Mouse (Mus musculus): ENCODE measurements around the gene E130218I03Rik. TPM values are rescaled to one million over a fixed set of nuclear protein-coding genes. Genes with fewer than 3 reads are reported as not detected.
"Not testable (repeated sequence)": the region's sequence is repeated elsewhere in the genome, so short reads cannot be mapped to it uniquely, and the experiment has no call there.

Gene E130218I03Rik
- polyA plus RNA-seq, 1 experiment from 2014 or later, result 0.24 TPM

DNA sequence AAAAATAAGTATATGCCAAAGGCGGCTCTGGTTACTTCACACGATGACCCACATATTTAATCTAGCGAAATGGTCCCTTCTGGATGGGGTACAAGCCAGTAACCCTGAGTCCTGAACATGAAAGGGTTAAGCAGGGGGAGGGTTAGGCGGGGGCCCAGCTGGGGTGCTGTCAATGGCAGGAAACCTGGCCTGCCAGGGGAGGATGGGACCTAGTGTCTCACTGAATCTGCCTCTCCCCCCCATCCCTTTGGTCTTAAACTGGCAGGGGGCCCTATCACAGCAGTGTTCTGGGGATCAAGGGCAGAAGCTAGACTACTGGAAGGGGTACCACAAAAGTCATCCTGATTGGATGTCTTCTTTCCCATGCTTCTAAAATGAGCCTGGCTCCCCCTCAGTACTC is 12.4 kb downstream of the E130218I03Rik start:
- no peaks in the 10 kb centered on the region for H3K9me3 ChIP-seq (replicated peaks; ENCODE audit: control insufficient read depth, low read length, poor library complexity, severe bottlenecking)
- H3K27me3 ChIP-seq (ENCODE audit: control insufficient read depth, insufficient read depth, low read depth, low read length), result peaks cover 35% of the 10 kb centered on the region
- H3K4me1 ChIP-seq (ENCODE audit: control insufficient read depth, insufficient read depth, low read length), result peaks cover 12% of the 10 kb centered on the region; the same call in 1 of the 2 replicates
- H3K27ac ChIP-seq (ENCODE audit: low read length), result no peak overlapping the region; the same call in 1 of the 2 replicates
- H3K9ac ChIP-seq (ENCODE audit: low read depth, low read length), result no peak overlapping the region
- H3K4me2 ChIP-seq (ENCODE audit: low read length), result no peak overlapping the region
- 28% methylated on average over 4 of the region's 4 CpGs for WGBS
- ATAC-seq, result no peak
- H3K4me3 ChIP-seq (ENCODE audit: low read depth, low read length), result no peak overlapping the region
- no peaks in the 10 kb centered on the region for H3K36me3 ChIP-seq (ENCODE audit: control insufficient read depth, insufficient read depth, low read length)

DNA sequence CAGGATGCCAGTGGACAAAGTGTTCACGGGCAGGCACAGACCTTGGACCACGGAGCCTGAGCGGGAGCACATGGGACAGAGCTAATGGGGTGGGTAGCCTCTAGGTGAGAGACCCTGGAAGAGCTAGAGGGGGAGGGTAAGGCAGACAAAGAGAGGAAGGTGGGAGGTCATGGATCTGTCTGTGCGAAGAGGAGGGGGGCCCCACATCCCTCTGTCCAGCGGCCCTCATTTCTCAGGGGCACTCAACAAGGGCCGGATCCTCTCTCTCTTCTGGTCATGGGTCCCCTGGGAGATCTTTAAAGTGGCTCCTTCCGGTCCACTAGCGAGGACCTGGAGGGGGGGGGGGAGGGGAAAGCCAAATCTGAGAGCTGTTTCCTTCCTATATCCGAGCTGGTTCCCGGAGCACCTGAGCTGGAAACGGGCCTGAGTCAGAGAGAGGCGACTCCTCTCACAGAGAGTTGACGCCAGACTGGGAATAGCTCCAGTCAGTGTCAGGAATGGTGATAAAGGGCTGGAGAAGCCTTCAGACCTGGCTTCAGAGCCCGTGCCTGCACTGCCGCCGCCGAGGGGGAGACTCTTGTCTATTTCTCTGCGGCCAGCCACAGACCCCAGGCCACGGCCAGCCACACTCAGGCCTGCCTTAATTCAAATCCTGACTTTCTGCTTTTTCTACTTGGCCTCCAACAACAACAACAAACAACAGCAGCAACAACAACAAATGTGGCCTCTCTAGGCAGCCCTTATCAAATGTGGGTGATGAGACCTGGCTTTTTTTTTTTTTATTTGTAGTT is 13.1 kb downstream of the E130218I03Rik start:
- Histone ChIP-seq H3K9ac (ENCODE audit: low read depth, low read length) (no peak overlapping the region), H3K36me3 (ENCODE audit: control insufficient read depth, insufficient read depth, low read length) (no peaks in the 10 kb centered on the region), H3K27me3 (ENCODE audit: control insufficient read depth, insufficient read depth, low read depth, low read length) (peaks cover 35% of the 10 kb centered on the region), H3K9me3 (replicated peaks; ENCODE audit: control insufficient read depth, low read length, poor library complexity, severe bottlenecking) (no peaks in the 10 kb centered on the region), H3K4me1 (ENCODE audit: control insufficient read depth, insufficient read depth, low read length) (peaks cover 8% of the 10 kb centered on the region; the same call in 1 of the 2 replicates), H3K4me3 (ENCODE audit: low read depth, low read length) (no peak overlapping the region), H3K4me2 (ENCODE audit: low read length) (no peak overlapping the region), H3K27ac (ENCODE audit: low read length) (no peak overlapping the region; the same call in 1 of the 2 replicates)
- ATAC-seq, result no peak
- 10% methylated on average over 19 of the region's 19 CpGs for WGBS

DNA sequence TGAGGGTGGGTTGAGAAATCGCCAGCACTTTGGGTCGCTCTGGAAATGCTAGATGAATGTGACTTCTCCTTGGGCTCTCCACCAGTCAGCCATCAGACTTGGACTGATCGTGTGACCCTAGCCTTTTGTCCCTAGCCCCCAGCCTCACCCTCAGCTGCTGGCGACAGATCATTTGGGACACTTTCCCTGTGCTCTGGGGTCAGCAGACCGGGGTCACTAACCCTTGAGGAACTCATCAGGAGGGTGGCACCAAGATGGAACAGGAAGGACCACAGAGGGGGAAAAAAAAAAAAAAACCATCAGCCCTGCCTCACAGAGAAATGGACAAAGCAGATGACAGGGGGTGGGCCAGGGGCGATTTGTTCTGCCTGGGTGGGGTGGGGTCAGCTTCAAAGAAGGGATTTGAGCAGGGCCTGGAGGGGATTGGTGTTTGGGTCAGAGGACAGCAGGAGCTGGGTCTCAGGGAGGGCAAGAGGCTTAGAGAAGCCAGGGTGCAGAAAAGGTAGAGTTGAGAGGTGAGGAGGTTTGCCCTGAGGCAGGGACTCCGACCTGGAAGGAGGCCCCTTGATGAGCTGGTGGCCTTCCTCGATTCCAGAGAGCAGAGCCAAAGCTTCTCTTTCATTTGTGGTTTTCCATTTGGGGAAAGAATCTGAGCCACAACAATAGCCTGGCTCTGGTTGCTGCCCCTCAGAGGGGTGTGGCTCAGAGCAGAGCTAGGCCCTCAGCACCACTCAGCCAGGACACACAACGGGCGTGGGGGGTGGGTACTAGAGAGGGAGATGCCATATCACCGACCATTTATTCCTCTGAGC is 13.9 kb downstream of the E130218I03Rik start:
- ATAC-seq, result no peak

DNA sequence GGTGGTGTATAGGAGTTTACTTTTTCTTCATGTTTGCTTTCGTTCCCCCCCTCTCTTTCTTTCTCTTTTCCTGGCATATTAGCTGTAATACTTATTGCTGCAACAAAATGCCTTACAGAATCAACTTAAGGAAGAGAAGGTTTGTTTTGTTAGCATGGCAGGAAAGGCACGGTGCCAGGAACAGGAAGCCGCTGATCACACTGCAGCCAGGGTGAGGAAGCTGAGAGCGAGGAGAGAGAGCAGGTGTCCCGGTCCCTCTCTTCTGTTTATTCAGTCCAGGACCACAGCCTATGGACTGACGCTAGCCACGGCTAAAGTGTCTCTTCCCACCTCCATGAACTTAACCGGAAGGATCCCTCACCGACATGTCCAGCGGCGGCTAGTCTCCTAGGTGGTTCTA is 14.9 kb downstream of the E130218I03Rik start:
- Histone ChIP-seq H3K27me3 (ENCODE audit: control insufficient read depth, insufficient read depth, low read depth, low read length) (peaks cover 24% of the 10 kb centered on the region), H3K4me3 (ENCODE audit: low read depth, low read length) (no peak overlapping the region), H3K27ac (ENCODE audit: low read length) (no peak overlapping the region), H3K9me3 (replicated peaks; ENCODE audit: control insufficient read depth, low read length, poor library complexity, severe bottlenecking) (no peaks in the 10 kb centered on the region), H3K36me3 (ENCODE audit: control insufficient read depth, insufficient read depth, low read length) (no peaks in the 10 kb centered on the region), H3K9ac (ENCODE audit: low read depth, low read length) (no peak overlapping the region), H3K4me2 (ENCODE audit: low read length) (no peak overlapping the region), H3K4me1 (ENCODE audit: control insufficient read depth, insufficient read depth, low read length) (peaks cover 5% of the 10 kb centered on the region; the same call in 1 of the 2 replicates)
- no peak for ATAC-seq
- WGBS, result 61% methylated on average over 11 of the region's 11 CpGs

More for the DNA sequence above, 13.9 kb downstream of the E130218I03Rik start:
- no peak overlapping the region for H3K4me2 ChIP-seq (ENCODE audit: low read length)
- no peak overlapping the region for H3K4me3 ChIP-seq (ENCODE audit: low read depth, low read length)
- no peak overlapping the region for H3K9ac ChIP-seq (ENCODE audit: low read depth, low read length)
- no peak overlapping the region for H3K27ac ChIP-seq (ENCODE audit: low read length)
- WGBS, result 11% methylated on average over 11 of the region's 11 CpGs
- H3K9me3 ChIP-seq (replicated peaks; ENCODE audit: control insufficient read depth, low read length, poor library complexity, severe bottlenecking), result no peaks in the 10 kb centered on the region
- H3K4me1 ChIP-seq (ENCODE audit: control insufficient read depth, insufficient read depth, low read length), result peaks cover 5% of the 10 kb centered on the region; the same call in 1 of the 2 replicates
- peaks cover 33% of the 10 kb centered on the region for H3K27me3 ChIP-seq (ENCODE audit: control insufficient read depth, insufficient read depth, low read depth, low read length)
- H3K36me3 ChIP-seq (ENCODE audit: control insufficient read depth, insufficient read depth, low read length), result no peaks in the 10 kb centered on the region

DNA sequence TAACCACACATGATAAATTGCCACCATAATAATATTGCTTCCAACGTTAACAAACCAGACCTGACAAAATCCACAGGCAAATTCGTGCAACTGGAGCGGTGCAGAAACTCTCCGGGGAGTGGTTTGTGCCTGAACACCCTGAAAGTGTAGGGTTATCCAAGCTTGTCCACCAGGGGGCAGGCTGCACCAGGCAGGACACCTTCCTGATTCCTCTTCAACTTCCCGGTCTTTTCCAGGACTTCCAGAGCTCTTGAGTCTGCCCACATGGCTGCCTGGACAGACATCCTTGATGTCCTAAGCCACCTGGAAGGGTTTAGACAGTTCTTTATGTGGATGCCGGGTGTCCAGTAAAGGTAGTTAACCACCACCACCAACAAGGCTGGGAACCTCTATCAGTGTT is 19.7 kb downstream of the E130218I03Rik start:
- no peak for ATAC-seq
- no peaks in the 10 kb centered on the region for H3K4me1 ChIP-seq (ENCODE audit: control insufficient read depth, insufficient read depth, low read length)
- WGBS, result 36% methylated on average over 6 of the region's 6 CpGs
- no peak overlapping the region for H3K27ac ChIP-seq (ENCODE audit: low read length)
- H3K27me3 ChIP-seq (ENCODE audit: control insufficient read depth, insufficient read depth, low read depth, low read length), result no peaks in the 10 kb centered on the region
- H3K4me2 ChIP-seq (ENCODE audit: low read length), result no peak overlapping the region
- H3K4me3 ChIP-seq (ENCODE audit: low read depth, low read length), result no peak overlapping the region
- H3K9me3 ChIP-seq (replicated peaks; ENCODE audit: control insufficient read depth, low read length, poor library complexity, severe bottlenecking), result no peaks in the 10 kb centered on the region
- H3K36me3 ChIP-seq (ENCODE audit: control insufficient read depth, insufficient read depth, low read length), result no peaks in the 10 kb centered on the region
- H3K9ac ChIP-seq (ENCODE audit: low read depth, low read length), result no peak overlapping the region

DNA sequence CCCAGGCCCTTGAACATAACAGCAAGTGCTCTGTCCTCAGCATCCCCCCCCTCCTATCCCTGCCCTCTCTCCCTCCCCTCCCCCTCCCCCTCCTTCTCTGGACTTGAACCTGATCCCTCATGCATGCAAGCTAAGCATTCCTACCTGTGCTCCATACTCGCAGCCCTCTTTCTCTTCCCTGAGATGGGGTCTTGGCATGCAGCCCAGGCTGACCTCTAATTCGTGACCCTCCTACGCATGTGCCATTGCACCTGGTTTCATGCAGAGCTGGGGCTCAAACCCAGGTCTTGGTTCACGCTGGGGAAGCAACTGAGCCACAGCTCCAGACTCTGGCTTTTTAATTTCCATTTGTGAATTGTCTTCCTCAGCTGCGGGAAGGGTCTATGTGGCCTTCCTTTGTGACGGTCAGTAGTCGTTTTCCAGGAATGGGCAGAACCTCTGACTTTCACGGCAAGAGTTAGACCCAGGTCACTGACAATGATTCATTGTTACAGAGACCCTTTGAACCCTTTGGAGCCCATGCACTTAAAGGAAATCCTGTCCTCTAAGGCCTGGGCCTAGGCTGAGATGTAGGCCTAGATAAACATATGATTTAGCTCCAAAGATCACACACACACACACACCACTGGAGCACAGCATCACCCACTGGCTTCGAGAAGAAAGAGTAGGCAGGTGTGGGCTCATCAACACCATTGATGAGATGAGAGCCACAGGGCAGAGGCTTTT is 22.6 kb downstream of the E130218I03Rik start:
- no peak overlapping the region for H3K4me3 ChIP-seq (ENCODE audit: low read depth, low read length)
- H3K27ac ChIP-seq (ENCODE audit: low read length), result no peak overlapping the region
- H3K36me3 ChIP-seq (ENCODE audit: control insufficient read depth, insufficient read depth, low read length), result no peaks in the 10 kb centered on the region
- no peak for ATAC-seq
- no peaks in the 10 kb centered on the region for H3K9me3 ChIP-seq (replicated peaks; ENCODE audit: control insufficient read depth, low read length, poor library complexity, severe bottlenecking)
- H3K27me3 ChIP-seq (ENCODE audit: control insufficient read depth, insufficient read depth, low read depth, low read length), result no peaks in the 10 kb centered on the region
- 73% methylated on average over 9 of the region's 9 CpGs for WGBS
- H3K9ac ChIP-seq (ENCODE audit: low read depth, low read length), result no peak overlapping the region
- no peak overlapping the region for H3K4me2 ChIP-seq (ENCODE audit: low read length)
- H3K4me1 ChIP-seq (ENCODE audit: control insufficient read depth, insufficient read depth, low read length), result no peaks in the 10 kb centered on the region

DNA sequence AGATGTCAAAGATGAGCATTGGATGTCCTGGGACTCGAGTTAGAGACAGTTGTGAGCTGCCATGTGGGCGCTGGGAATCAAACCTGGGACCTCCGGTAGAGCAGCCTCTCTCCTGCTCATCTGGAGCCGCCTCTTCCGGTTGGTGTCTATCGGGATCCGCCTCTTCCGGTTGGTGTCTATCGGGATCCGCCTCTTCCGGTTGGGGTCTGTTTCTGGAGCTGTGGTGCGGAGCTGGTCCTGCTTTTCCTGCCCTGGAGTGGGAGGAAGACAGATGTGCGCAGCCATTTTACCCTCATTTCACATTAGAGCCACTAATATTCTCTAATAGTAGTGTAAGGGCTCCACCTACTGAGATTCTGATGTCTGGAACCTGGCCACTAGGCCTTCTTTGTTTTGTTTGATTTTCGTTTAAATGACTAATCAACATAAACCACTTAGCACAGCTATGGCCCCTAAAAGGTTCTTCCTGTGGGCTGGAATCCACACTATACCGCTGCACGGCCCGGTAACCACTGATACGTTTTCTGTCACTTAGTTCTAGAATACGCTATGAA is 24.7 kb downstream of the E130218I03Rik start:
- H3K27ac ChIP-seq (ENCODE audit: low read length), result no peak overlapping the region
- H3K36me3 ChIP-seq (ENCODE audit: control insufficient read depth, insufficient read depth, low read length), result no peaks in the 10 kb centered on the region
- no peak for ATAC-seq
- no peaks in the 10 kb centered on the region for H3K4me1 ChIP-seq (ENCODE audit: control insufficient read depth, insufficient read depth, low read length)
- no peaks in the 10 kb centered on the region for H3K9me3 ChIP-seq (replicated peaks; ENCODE audit: control insufficient read depth, low read length, poor library complexity, severe bottlenecking)
- H3K9ac ChIP-seq (ENCODE audit: low read depth, low read length), result no peak overlapping the region
- no peaks in the 10 kb centered on the region for H3K27me3 ChIP-seq (ENCODE audit: control insufficient read depth, insufficient read depth, low read depth, low read length)
- no peak overlapping the region for H3K4me3 ChIP-seq (ENCODE audit: low read depth, low read length)
- H3K4me2 ChIP-seq (ENCODE audit: low read length), result no peak overlapping the region
- 87% methylated on average over 19 of the region's 19 CpGs for WGBS

DNA sequence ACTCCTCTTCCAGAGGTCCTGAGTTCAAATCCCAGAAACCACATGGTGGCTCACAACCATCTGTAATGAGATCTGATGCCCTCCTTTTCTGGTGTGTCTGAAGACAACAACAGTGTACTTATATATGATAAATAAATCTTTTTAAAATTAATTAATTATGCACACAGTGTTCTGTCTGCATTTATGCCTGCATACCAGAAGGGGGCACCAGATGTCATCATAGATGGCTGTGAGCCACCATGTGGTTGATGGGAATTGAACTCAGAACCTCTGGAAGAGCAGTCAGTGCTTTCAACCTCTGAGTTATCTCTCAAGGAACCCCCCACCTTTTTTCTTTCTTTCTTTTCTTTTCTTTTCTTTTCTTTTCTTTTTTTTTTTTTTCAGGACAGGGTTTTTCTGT is 26.2 kb downstream of the E130218I03Rik start:
- not testable (repeated sequence) for H3K4me2 ChIP-seq (ENCODE audit: low read length); ATAC-seq; H3K4me1 ChIP-seq (ENCODE audit: control insufficient read depth, insufficient read depth, low read length); H3K36me3 ChIP-seq (ENCODE audit: control insufficient read depth, insufficient read depth, low read length); H3K27me3 ChIP-seq (ENCODE audit: control insufficient read depth, insufficient read depth, low read depth, low read length); H3K9ac ChIP-seq (ENCODE audit: low read depth, low read length); H3K27ac ChIP-seq (ENCODE audit: low read length); H3K4me3 ChIP-seq (ENCODE audit: low read depth, low read length); H3K9me3 ChIP-seq (replicated peaks; ENCODE audit: control insufficient read depth, low read length, poor library complexity, severe bottlenecking)

Data from midbrain, embryonic 16.5 days (tissue).